Mouse (Mus musculus) heart, adult 2 months (tissue): Measurements from ENCODE around the gene Xylb.

Experiments used
- CTCF ChIP-seq: fragments of 200-600 bp; IDR thresholded peaks from 2 replicates; pipeline ENCODE4 v1.8.1; 2022; ENCODE audit warnings: antibody characterized with exemption, mild to moderate bottlenecking, moderate library complexity
- POLR2A ChIP-seq: fragments of 200-500 bp; IDR thresholded peaks from 2 replicates; pipeline ENCODE4 v1.6.1; 2011; ENCODE audit warnings: mild to moderate bottlenecking, low read depth, low read length, control low read depth; ENCODE audit not compliant: insufficient read depth

- TF ChIP-seq POLR2A (peak; percentile 75), CTCF (peak; percentile 43)
These were observed 17.5 kb upstream of the Xylb start, which contains the start of gene Acaa1a for GRCm38 (mm10) chr9:119339558-119340211.
